Mouse (Mus musculus): ENCODE results near the gene Gpr165.

Gpr165 gene

GRCm38 (mm10) chrX:96712907-96713774, at the start of gene Gpr165:
TSS of gene Gpr165 (plus strand) at chrX:96713441.
- DNase-seq (ENCODE audit: low spot score in 2 of 2) = peak; percentile 66 to 74

DNA sequence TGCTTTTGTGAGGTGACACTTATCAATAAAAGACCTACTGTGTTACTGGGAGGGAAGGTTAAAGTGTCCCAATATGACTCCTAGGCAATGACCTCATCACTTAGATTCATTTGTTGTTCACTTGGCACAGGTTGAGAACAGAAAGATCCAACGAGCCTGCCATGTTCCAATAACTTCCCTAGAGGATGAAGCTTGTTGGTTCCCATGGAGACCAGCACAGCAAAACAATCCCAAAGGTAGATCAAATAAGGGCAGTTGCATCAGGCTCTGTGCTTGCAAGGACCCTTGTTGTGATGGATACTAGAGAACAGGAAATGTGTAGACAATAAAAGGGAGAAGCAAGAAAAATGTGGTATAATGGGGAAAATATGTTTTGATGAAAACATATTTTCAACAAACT, 38.4 kb upstream of the Gpr165 start:
- no peak for DNase-seq (ENCODE audit: low spot score in 2 of 2)

All from frontal cortex, postnatal 36 days (tissue).